Mouse (Mus musculus): ENCODE results near the gene BC016579. TPM values are rescaled to one million over a fixed set of nuclear protein-coding genes. Genes with fewer than 3 reads are reported as not detected.

Gene BC016579
- polyA plus RNA-seq, 1 experiment = 0.05 TPM

DNA sequence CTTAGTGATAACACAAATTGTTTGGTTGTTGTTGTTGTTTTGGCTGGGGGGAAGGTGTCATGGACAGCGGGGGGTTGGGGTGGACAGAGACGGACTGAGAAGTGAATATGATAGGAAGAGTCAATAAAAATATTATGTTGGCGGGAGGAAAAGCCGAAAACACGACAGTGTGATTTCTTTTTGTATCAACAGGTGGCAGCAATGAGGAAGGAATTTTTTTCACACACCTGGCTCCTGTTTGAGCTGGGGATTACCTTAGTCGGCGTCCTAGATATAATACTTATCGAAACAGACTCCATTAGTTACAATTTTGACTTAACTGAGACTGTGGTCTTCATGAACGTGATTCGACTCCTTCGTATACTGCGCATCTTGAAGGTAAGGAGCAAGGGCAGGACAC lies 74.0 kb downstream of the BC016579 start:
- H3K4me1 ChIP-seq (ENCODE audit: control insufficient read depth, insufficient read depth, insufficient read length) = no peaks in the 10 kb centered on the region
- no peaks in the 10 kb centered on the region for H3K27me3 ChIP-seq (ENCODE audit: control insufficient read depth, insufficient read depth, low read length)
- H3K36me3 ChIP-seq (ENCODE audit: control insufficient read depth, insufficient read depth, low read length) = no peaks in the 10 kb centered on the region
- DNase-seq (ENCODE audit: low read depth in 1 of 2, low spot score in 2 of 2) = no peak
- WGBS = 61% methylated on average over 12 of the region's 12 CpGs
- H3K4me3 ChIP-seq (ENCODE audit: extremely low read depth, insufficient read depth, insufficient read length) = no peak overlapping the region
- TF ChIP-seq CTCF (IDR thresholded peaks at IDR 0.05; ENCODE audit: extremely low read depth, insufficient read depth, insufficient read length, insufficient replicate concordance) (no peak), POLR2A (IDR thresholded peaks at IDR 0.05; ENCODE audit: low read depth, low read length) (no peak)
- H3K27ac ChIP-seq (ENCODE audit: insufficient read depth, low read length) = no peak overlapping the region

Other genes starting within 250 kb of the BC016579 start
- 52.7 and 56.1 TPM in 2 replicates for gene Cd200, start 245.0 kb downstream of the BC016579 start, polyA plus RNA-seq (2012; rRNA removed)
- not detected in 2 replicates for gene Gm609, start 161.1 kb downstream of the BC016579 start, polyA plus RNA-seq (2012; rRNA removed)
- not detected in 2 replicates for gene Gm17783, start 122.0 kb downstream of the BC016579 start, polyA plus RNA-seq (2012; rRNA removed)
- gene Slc9c1, start 118.8 kb downstream of the BC016579 start, polyA plus RNA-seq (2012; rRNA removed) = not detected in 2 replicates
- 1.2 and 2.2 TPM in 2 replicates for gene Gcsam, start 43.7 kb downstream of the BC016579 start, polyA plus RNA-seq (2012; rRNA removed)
- 0.05 and 0.12 TPM in 2 replicates for gene Tmprss7, start 39.6 kb upstream of the BC016579 start, polyA plus RNA-seq (2012; rRNA removed)
- gene Tagln3, start 70.5 kb upstream of the BC016579 start, polyA plus RNA-seq (2012; rRNA removed) = 0.34 and 0.40 TPM in 2 replicates
- gene Abhd10, start 88.9 kb upstream of the BC016579 start, polyA plus RNA-seq (2012; rRNA removed) = 3.6 and 3.7 TPM in 2 replicates